Comparison of ENCODE assay signal across 8 mouse cellular contexts in genomic region chr4:116143891-116144717, GRCm38 (mm10). TPM values are rescaled to one million over a fixed set of nuclear protein-coding genes. Genes with fewer than 3 reads are reported as not detected.
DNase-seq lines count a peak whose midpoint lies in the region; ATAC-seq and TF ChIP-seq lines count a peak whose summit lies in the region.

No protein-coding gene starts in this region.

- peak overlapping the region; percentile 86 for H3K4me2 ChIP-seq in hindbrain, postnatal 0 days (ENCODE audit: low read depth, low read length)

- peak overlapping the region; percentile 67 for H3K4me3 ChIP-seq in hindbrain, postnatal 0 days (ENCODE audit: low read length)

- ATAC-seq in hindbrain, postnatal 0 days = peak; percentile 67
- ATAC-seq in megakaryocyte-erythroid progenitor cell, adult 5-6 weeks (replicated peaks; ENCODE audit: low FRiP score, low TSS enrichment, poor library complexity, severe bottlenecking) = peak; percentile 60; the same call in 1 of the 2 replicates

- H3K27ac ChIP-seq in hindbrain, postnatal 0 days = peak overlapping the region; percentile 11; the same call in 1 of the 2 replicates

- peak overlapping the region; percentile 71 for H3K9ac ChIP-seq in hindbrain, postnatal 0 days (replicated peaks; ENCODE audit: low read length)

- peak; percentile 81 to 93 for DNase-seq in adrenal gland, adult (ENCODE audit: inconsistent age in 2 of 2, low spot score in 1 of 2)
- peak; percentile 77 to 85 for DNase-seq in cerebellum, postnatal 36 days
- peak; percentile 69 for DNase-seq in gastrocnemius, postnatal 14 days
- peak; percentile 71 for DNase-seq in hindbrain, postnatal 0 days (ENCODE audit: low spot score)
- peak; percentile 70 to 73 for DNase-seq in left cerebral cortex, postnatal 25 days (ENCODE audit: low spot score in 2 of 2)
- peak; percentile 75 for DNase-seq in right cerebral cortex, postnatal 14 days
- DNase-seq in adipocyte (ENCODE audit: low spot score) = no peak

- H3K4me1 ChIP-seq in hindbrain, postnatal 0 days (ENCODE audit: insufficient read depth, low read length) = peaks cover 7% of the 10 kb centered on the region; the same call in 1 of the 2 replicates

- H3K36me3 ChIP-seq in hindbrain, postnatal 0 days (ENCODE audit: insufficient read depth, low read length) = no peaks in the 10 kb centered on the region

- TF ChIP-seq CTCF in hindbrain, postnatal 0 days (IDR thresholded peaks at IDR 0.05; ENCODE audit: low read depth) = no peak

- WGBS in hindbrain, postnatal 0 days = under 1% methylated on average over 47 of the region's 47 CpGs

- H3K9me3 ChIP-seq in hindbrain, postnatal 0 days (ENCODE audit: low read length) = no peaks in the 10 kb centered on the region

- intact Hi-C loops in gastrocnemius, postnatal 14 days (cut with DNase I; ENCODE audit: low total_unique reads) = no loop called here
- intact Hi-C loops in left cerebral cortex, postnatal 25 days (cut with DNase I) = no loop called here

- no peaks in the 10 kb centered on the region for H3K27me3 ChIP-seq in hindbrain, postnatal 0 days (ENCODE audit: insufficient read depth, low read length)

RNA-seq across cellular contexts. Expression of gene Lurap1, which starts 7.0 kb away (rescaled TPM):
- 10 to 100 TPM; 10.8 to 13.4 TPM for total RNA-seq in gastrocnemius, postnatal 14 days (2021)
- 6.2 and 7.9 TPM in 2 replicates for total RNA-seq in hindbrain, postnatal 0 days (2014; rRNA removed)
- 4.0 TPM in 2 replicates for polyA plus RNA-seq in hindbrain, postnatal 0 days (2015; fragmentation: Nextera tagmentation; extraction: Ambion mirVana)
- 10 to 100 TPM; 27.9 to 32.8 TPM for total RNA-seq in left cerebral cortex, postnatal 25 days (2021)
- not detected in 2 replicates for total RNA-seq in megakaryocyte-erythroid progenitor cell, adult 5-6 weeks (2014; fragmentation: Nextera tagmentation)
- 0.14 and 0.15 TPM in 2 replicates for total RNA-seq in megakaryocyte-erythroid progenitor cell, adult 5-6 weeks (2017)

RNA-seq across cellular contexts. Expression of gene Pomgnt1, which starts 20.5 kb away (rescaled TPM):
- 10 to 100 TPM; 52.0 to 52.2 TPM for total RNA-seq in gastrocnemius, postnatal 14 days (2021)
- total RNA-seq in hindbrain, postnatal 0 days (2014; rRNA removed) = 85.9 and 88.7 TPM in 2 replicates
- polyA plus RNA-seq in hindbrain, postnatal 0 days (2015; fragmentation: Nextera tagmentation; extraction: Ambion mirVana) = 59.4 and 63.3 TPM in 2 replicates
- 10 to 100 TPM; 73.5 to 77.6 TPM for total RNA-seq in left cerebral cortex, postnatal 25 days (2021)
- 26.4 and 31.7 TPM in 2 replicates for total RNA-seq in megakaryocyte-erythroid progenitor cell, adult 5-6 weeks (2014; fragmentation: Nextera tagmentation)
- total RNA-seq in megakaryocyte-erythroid progenitor cell, adult 5-6 weeks (2017) = 15.0 and 26.1 TPM in 2 replicates

RNA-seq across cellular contexts. Expression of gene Rad54l, which starts 20.6 kb away (rescaled TPM):
- 1 to 10 TPM; 1.8 to 2.2 TPM for total RNA-seq in gastrocnemius, postnatal 14 days (2021)
- total RNA-seq in hindbrain, postnatal 0 days (2014; rRNA removed) = 3.8 and 5.3 TPM in 2 replicates
- 5.4 and 6.1 TPM in 2 replicates for polyA plus RNA-seq in hindbrain, postnatal 0 days (2015; fragmentation: Nextera tagmentation; extraction: Ambion mirVana)
- total RNA-seq in left cerebral cortex, postnatal 25 days (2021) = under 1 TPM; 0.32 to 0.64 TPM
- total RNA-seq in megakaryocyte-erythroid progenitor cell, adult 5-6 weeks (2014; fragmentation: Nextera tagmentation) = 49.4 and 50.1 TPM in 2 replicates
- total RNA-seq in megakaryocyte-erythroid progenitor cell, adult 5-6 weeks (2017) = 23.0 and 35.2 TPM in 2 replicates

RNA-seq across cellular contexts. Expression of gene Tspan1, which starts 23.3 kb away (rescaled TPM):
- not detected for total RNA-seq in gastrocnemius, postnatal 14 days (2021)
- 0.16 and 0.40 TPM in 2 replicates for total RNA-seq in hindbrain, postnatal 0 days (2014; rRNA removed)
- polyA plus RNA-seq in hindbrain, postnatal 0 days (2015; fragmentation: Nextera tagmentation; extraction: Ambion mirVana) = 0.21 and 0.34 TPM in 2 replicates
- total RNA-seq in left cerebral cortex, postnatal 25 days (2021) = under 1 TPM; 0.23 to 0.27 TPM
- total RNA-seq in megakaryocyte-erythroid progenitor cell, adult 5-6 weeks (2014; fragmentation: Nextera tagmentation) = not detected in 2 replicates
- not detected in 2 replicates for total RNA-seq in megakaryocyte-erythroid progenitor cell, adult 5-6 weeks (2017)

RNA-seq across cellular contexts. Expression of gene 1700042G07Rik, which starts 29.1 kb away (rescaled TPM):
- total RNA-seq in gastrocnemius, postnatal 14 days (2021) = not detected
- total RNA-seq in hindbrain, postnatal 0 days (2014; rRNA removed) = not detected in 2 replicates
- polyA plus RNA-seq in hindbrain, postnatal 0 days (2015; fragmentation: Nextera tagmentation; extraction: Ambion mirVana) = not detected in 2 replicates
- total RNA-seq in left cerebral cortex, postnatal 25 days (2021) = not detected
- total RNA-seq in megakaryocyte-erythroid progenitor cell, adult 5-6 weeks (2014; fragmentation: Nextera tagmentation) = not detected in 2 replicates
- total RNA-seq in megakaryocyte-erythroid progenitor cell, adult 5-6 weeks (2017) = not detected in 2 replicates
